Mouse (Mus musculus) kidney, embryonic 15.5 days (tissue): Measurements from ENCODE around the gene Actn4. TPM values are rescaled to one million over a fixed set of nuclear protein-coding genes. Genes with fewer than 3 reads are reported as not detected.
A peak's percentile ranks its signal among the peaks of the same experiment; 100 is the strongest.

Experiments
- ATAC-seq: fragments of 200-750 bp; cut with Nextera tagmentation; replicated peaks from 2 replicates; pipeline ENCODE4 v1.8.0; 2017; ENCODE audit warnings: moderate TSS enrichment; ENCODE audit not compliant: low FRiP score
- H3K27ac ChIP-seq: fragments of 300-500 bp; sonication (generic); 2 replicates; pipeline ENCODE4 v1.5.1; 2015; ENCODE audit warnings: mild to moderate bottlenecking, inconsistent platforms
- H3K27me3 ChIP-seq: fragments of 300-500 bp; sonication (generic); 2 replicates; pipeline ENCODE4 v1.6.1; 2015; ENCODE audit warnings: inconsistent platforms
- H3K36me3 ChIP-seq: fragments of 300-500 bp; sonication (generic); 2 replicates; pipeline ENCODE4 v1.6.1; 2015; ENCODE audit warnings: inconsistent platforms
- H3K4me1 ChIP-seq: fragments of 300-500 bp; sonication (generic); 2 replicates; pipeline ENCODE4 v1.6.1; 2015; ENCODE audit warnings: inconsistent platforms
- H3K4me2 ChIP-seq: fragments of 300-500 bp; sonication (generic); 2 replicates; pipeline ENCODE4 v1.6.1; 2015; ENCODE audit warnings: moderate library complexity, mild to moderate bottlenecking, inconsistent platforms
- H3K4me3 ChIP-seq: fragments of 300-500 bp; sonication (generic); replicated peaks from 2 replicates; pipeline ENCODE4 v1.5.1; 2015; ENCODE audit warnings: mild to moderate bottlenecking, inconsistent platforms
- H3K9ac ChIP-seq: fragments of 300-500 bp; sonication (generic); 2 replicates; pipeline ENCODE4 v1.6.1; 2015; ENCODE audit warnings: mild to moderate bottlenecking, inconsistent platforms
- H3K9me3 ChIP-seq: fragments of 300-500 bp; sonication (generic); replicated peaks from 2 replicates; pipeline ENCODE4 v1.6.1; 2016; ENCODE audit warnings: inconsistent platforms
- WGBS: fragments of 180-500 bp; shearing (Covaris S2); methylation state at CpG from one replicate; pipeline ENCODE4 v1.1.7; 2015; ENCODE audit warnings: mixed read lengths; 5-methylcytosine and 5-hydroxymethylcytosine counted together
- polyA plus RNA-seq: library from polyadenylated mRNA; unstranded; fragments of >200 nt; fragmentation: Nextera tagmentation; extraction: Ambion mirVana; gene quantifications from 2 replicates; pipeline ENCODE4 v1.2.1, GENCODE M21; 2015

Actn4 gene
- polyA plus RNA-seq, 1 experiment from 2014 or later, result 312 TPM

DNA sequence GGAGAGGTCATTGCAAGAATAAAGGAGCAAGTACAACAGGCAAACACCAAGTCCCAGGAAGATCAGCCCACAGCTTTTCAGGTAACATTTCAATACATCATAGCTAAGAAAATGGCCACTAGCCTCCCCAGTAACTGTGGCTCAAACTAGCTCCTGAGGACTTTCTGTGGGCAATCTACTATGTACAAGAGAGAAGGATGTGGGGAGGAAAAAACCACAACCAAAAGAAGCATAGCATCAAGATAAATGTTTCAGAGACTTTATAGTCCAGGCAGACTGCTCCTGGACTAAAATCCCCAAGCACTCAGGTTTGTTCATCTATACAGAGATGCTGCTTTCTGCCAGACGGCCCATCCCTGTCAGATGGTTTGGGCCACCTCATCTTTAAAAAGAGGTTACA lies 5.9 kb downstream of the Actn4 start:
- no peak overlapping the region for H3K4me3 ChIP-seq
- peak overlapping the region; percentile 42; the same call in 1 of the 2 replicates for H3K27ac ChIP-seq
- no peak for ATAC-seq
- no peak overlapping the region for H3K9ac ChIP-seq
- H3K36me3 ChIP-seq, result peaks cover 10% of the 10 kb centered on the region; the same call in 1 of the 2 replicates
- no peaks in the 10 kb centered on the region for H3K9me3 ChIP-seq
- H3K27me3 ChIP-seq, result no peaks in the 10 kb centered on the region
- 81% methylated on average over 1 of the region's 1 CpGs for WGBS
- H3K4me1 ChIP-seq, result peaks cover 98% of the 10 kb centered on the region
- H3K4me2 ChIP-seq, result no peak overlapping the region

DNA sequence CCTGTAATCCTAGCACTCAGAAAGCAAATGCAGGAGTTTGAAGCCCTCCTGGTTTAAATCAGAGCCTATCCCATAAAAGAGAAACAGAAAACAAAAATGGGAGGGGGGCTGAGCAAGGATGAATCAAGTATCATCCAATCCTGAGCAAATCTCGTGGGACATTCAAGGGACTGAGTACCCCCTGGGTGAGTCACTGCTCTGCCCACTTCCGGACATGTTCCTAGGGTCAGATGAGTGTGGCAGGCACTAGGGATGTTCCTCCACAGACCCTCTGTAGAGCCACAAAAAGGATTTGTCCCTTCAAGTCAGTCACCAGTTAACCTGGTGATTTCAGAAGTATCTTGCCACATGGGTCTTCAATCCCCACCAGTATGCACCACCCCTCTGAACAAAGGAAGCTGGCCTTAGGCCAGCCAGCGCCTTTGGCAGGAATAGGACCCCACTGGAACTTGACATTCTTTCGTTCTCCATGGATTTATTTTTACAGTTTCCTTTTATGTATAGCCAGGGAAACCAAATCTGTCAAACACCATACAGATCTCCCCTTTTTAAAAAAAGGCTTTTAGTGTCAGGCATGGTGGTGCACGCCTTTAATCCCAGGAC lies 6.7 kb downstream of the Actn4 start:
- ATAC-seq, result no peak
- H3K27ac ChIP-seq, result peak overlapping the region; percentile 49
- no peak overlapping the region for H3K9ac ChIP-seq
- WGBS, result 52% methylated on average over 5 of the region's 5 CpGs
- H3K4me1 ChIP-seq, result peaks cover 98% of the 10 kb centered on the region
- H3K4me3 ChIP-seq, result no peak overlapping the region
- no peaks in the 10 kb centered on the region for H3K27me3 ChIP-seq
- no peak overlapping the region for H3K4me2 ChIP-seq
- peaks cover 19% of the 10 kb centered on the region; the same call in 1 of the 2 replicates for H3K36me3 ChIP-seq
- no peaks in the 10 kb centered on the region for H3K9me3 ChIP-seq

DNA sequence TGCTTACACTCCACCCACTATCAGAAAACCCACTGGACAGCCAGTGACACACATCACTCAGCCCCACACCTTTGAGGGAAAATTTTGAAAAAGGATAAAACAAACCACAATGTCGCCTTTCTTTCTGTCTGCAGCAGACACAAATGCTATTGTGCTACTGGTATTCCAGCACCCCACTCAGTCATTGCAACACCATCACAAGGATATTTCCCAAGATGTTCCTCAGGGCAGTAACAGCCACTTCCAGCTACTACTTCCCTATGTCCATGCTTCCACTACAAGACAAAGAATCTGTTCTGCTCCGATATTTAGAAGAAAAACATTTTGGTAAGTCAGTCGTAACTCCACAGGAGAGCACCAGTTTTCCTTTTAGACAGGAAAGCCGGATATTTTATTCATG lies 7.4 kb downstream of the Actn4 start:
- H3K4me2 ChIP-seq, result no peak overlapping the region
- ATAC-seq, result no peak
- peaks cover 98% of the 10 kb centered on the region for H3K4me1 ChIP-seq
- no peak overlapping the region for H3K9ac ChIP-seq
- WGBS, result 71% methylated on average over 4 of the region's 4 CpGs
- peak overlapping the region; percentile 49; the same call in 1 of the 2 replicates for H3K27ac ChIP-seq
- no peak overlapping the region for H3K4me3 ChIP-seq
- H3K36me3 ChIP-seq, result peaks cover 20% of the 10 kb centered on the region; the same call in 1 of the 2 replicates
- no peaks in the 10 kb centered on the region for H3K9me3 ChIP-seq
- H3K27me3 ChIP-seq, result no peaks in the 10 kb centered on the region

DNA sequence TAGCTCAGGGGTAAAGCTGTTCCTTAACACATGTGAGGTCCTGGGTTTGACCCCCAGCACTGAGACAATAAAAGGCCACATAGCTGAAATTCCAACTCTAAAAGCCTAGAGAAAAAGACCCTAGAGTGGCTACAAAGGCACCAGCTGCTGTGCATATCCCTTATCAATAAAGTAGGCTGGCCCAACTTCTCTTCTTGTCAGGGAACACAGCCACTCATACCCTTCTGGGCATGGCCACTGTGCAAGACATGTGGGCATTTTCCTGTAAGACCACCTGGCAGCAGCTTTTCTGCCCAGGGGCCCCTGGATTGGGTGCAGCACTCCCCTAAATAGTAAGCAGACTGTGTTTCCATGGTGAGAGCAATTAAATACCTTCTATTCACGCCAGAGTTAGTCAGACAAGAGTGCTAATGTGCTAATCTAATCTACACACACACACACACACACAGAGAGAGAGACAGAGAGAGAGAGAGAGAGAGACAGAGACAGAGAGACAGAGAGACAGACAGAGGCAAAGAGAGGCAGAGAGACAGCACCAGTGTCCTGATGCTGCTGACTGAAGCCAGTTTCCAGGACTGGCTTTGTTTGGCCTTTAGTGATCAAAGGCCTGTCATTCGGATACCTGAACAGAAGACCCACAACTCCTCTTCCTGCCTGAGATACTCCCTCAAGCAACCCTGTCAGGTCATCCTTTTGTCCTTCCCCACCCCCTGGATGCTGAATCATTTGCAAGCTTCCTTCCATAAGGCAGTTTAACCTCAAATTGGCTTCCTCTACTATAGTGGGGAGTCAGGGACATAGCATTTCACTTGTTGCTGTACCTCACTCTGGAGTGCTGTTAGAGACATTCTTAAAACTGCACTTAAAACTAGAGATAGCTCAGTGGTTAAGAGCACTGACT lies 8.4 kb downstream of the Actn4 start:
- ATAC-seq, result peak; percentile 57
- 12% methylated on average over 2 of the region's 2 CpGs for WGBS
- peak overlapping the region; percentile 44 for H3K4me2 ChIP-seq
- peaks cover 98% of the 10 kb centered on the region for H3K4me1 ChIP-seq
- peak overlapping the region; percentile 41; the same call in 1 of the 2 replicates for H3K9ac ChIP-seq
- no peaks in the 10 kb centered on the region for H3K9me3 ChIP-seq
- peak overlapping the region; percentile 91 for H3K27ac ChIP-seq
- no peak overlapping the region for H3K4me3 ChIP-seq
- peaks cover 20% of the 10 kb centered on the region; the same call in 1 of the 2 replicates for H3K36me3 ChIP-seq
- H3K27me3 ChIP-seq, result no peaks in the 10 kb centered on the region

DNA sequence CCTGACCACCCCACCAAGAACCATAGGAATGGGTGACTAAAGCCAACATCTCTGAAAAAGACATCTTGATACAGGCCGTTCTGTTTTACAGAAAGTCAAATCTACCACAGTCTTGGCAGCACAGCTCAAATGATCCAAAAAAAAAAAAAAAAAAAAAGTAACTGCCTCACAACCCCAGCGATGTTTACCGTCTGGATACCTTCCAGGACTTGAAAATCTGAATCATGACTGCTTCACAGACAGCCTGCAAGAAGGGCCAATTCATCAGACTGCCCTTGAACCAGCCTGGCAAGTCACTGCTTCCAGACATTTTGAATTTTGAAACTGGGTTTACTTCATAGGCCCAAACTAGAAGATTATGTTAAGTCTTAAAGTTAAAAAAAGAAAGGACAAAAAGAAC lies 9.4 kb downstream of the Actn4 start:
- ATAC-seq, result no peak

DNA sequence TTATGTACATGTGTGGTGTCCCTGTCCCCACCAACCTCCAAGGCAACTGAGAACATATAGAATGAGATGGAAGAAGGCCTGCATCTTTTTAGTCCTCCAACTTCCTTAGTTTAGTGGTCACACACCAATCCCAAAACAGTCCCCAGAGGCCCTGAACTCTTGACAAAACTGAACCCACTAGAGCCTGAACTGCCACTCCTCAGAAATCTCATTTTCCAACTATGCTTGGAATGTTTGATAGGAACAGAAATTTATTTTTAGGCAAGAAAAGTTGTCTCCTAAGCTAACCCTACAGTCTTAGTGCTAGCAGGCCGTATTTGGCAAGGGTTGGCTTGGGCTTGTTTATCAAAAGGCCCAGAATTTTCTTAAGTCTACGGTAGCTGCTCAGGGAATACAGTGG lies 10.4 kb downstream of the Actn4 start:
- peaks cover 98% of the 10 kb centered on the region for H3K4me1 ChIP-seq
- peaks cover 20% of the 10 kb centered on the region; the same call in 1 of the 2 replicates for H3K36me3 ChIP-seq
- no peak overlapping the region for H3K9ac ChIP-seq
- peak overlapping the region; percentile 91 for H3K27ac ChIP-seq
- ATAC-seq, result no peak
- H3K27me3 ChIP-seq, result no peaks in the 10 kb centered on the region
- no peak overlapping the region for H3K4me2 ChIP-seq
- 59% methylated on average over 2 of the region's 2 CpGs for WGBS
- no peak overlapping the region for H3K4me3 ChIP-seq
- H3K9me3 ChIP-seq, result no peaks in the 10 kb centered on the region

More for the DNA sequence above, 9.4 kb downstream of the Actn4 start:
- H3K9ac ChIP-seq, result no peak overlapping the region
- 9% methylated on average over 3 of the region's 3 CpGs for WGBS
- no peaks in the 10 kb centered on the region for H3K27me3 ChIP-seq
- H3K4me2 ChIP-seq, result no peak overlapping the region
- peak overlapping the region; percentile 91 for H3K27ac ChIP-seq
- peaks cover 98% of the 10 kb centered on the region for H3K4me1 ChIP-seq
- H3K9me3 ChIP-seq, result no peaks in the 10 kb centered on the region
- H3K36me3 ChIP-seq, result peaks cover 20% of the 10 kb centered on the region; the same call in 1 of the 2 replicates
- no peak overlapping the region for H3K4me3 ChIP-seq

DNA sequence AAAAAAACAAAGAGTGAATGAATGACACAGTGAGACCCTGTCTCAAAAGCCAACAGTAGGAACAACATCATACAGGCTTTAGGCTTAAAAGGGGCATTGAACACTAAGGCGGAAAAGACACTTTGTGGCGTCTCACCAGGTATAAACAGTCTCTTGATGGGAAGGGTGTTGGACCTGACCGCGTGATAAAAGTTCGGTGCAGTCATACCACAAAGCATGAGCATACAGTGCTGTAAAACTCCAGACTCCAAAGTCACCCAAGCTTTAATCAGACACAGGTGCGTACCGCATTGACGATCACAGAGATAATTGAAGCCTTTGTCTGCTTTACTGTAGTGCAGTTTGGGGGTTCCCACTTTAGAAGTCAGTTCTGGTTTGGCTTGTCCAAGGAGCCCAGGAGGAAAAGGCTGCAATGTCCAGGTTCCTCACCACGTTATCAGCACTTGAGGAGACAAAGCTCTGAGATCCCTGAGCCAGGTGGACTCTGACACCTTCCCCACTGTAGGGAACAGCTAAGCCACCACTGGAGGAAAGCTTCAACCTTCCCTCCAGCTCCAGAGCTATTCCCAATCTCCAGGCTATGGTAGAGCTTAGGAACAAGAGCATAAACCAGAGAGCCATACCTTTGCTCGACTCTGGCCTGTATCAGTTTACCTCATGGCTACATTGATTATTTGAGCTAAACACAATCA lies 11.6 kb downstream of the Actn4 start:
- no peak for ATAC-seq
- no peaks in the 10 kb centered on the region for H3K27me3 ChIP-seq
- H3K4me3 ChIP-seq, result no peak overlapping the region
- H3K4me1 ChIP-seq, result peaks cover 98% of the 10 kb centered on the region
- H3K36me3 ChIP-seq, result peaks cover 20% of the 10 kb centered on the region; the same call in 1 of the 2 replicates
- no peak overlapping the region for H3K27ac ChIP-seq
- H3K4me2 ChIP-seq, result no peak overlapping the region
- no peak overlapping the region for H3K9ac ChIP-seq
- H3K9me3 ChIP-seq, result no peaks in the 10 kb centered on the region
- WGBS, result 80% methylated on average over 10 of the region's 10 CpGs

DNA sequence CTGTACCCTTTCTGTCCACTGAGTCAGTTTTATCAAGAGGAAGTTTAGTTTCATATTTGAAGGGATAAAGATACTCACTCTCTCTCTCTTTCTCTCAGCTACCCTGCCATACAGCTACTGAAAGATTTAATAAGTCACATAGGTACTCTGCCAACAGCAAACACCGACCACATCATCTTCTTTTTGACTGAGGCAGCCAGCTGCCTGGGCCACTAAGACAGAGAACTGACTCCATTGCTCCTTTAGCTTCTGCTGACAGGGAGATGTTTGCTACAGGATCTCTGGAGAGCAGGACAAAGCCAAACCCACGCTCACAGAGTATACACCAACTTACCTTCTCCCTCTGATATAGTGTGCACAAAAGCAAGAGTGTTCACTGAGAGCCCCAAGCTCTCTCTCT lies 12.8 kb downstream of the Actn4 start:
- H3K27ac ChIP-seq, result peak overlapping the region; percentile 52
- no peak overlapping the region for H3K9ac ChIP-seq
- WGBS, result 65% methylated on average over 2 of the region's 2 CpGs
- H3K4me1 ChIP-seq, result peaks cover 100% of the 10 kb centered on the region
- no peak overlapping the region for H3K4me3 ChIP-seq
- no peaks in the 10 kb centered on the region for H3K9me3 ChIP-seq
- ATAC-seq, result no peak
- peaks cover 14% of the 10 kb centered on the region; the same call in 1 of the 2 replicates for H3K36me3 ChIP-seq
- H3K27me3 ChIP-seq, result no peaks in the 10 kb centered on the region
- H3K4me2 ChIP-seq, result 0 out of 2 replicates have a peak overlapping the region, but pooled peaks have one; percentile 0

DNA sequence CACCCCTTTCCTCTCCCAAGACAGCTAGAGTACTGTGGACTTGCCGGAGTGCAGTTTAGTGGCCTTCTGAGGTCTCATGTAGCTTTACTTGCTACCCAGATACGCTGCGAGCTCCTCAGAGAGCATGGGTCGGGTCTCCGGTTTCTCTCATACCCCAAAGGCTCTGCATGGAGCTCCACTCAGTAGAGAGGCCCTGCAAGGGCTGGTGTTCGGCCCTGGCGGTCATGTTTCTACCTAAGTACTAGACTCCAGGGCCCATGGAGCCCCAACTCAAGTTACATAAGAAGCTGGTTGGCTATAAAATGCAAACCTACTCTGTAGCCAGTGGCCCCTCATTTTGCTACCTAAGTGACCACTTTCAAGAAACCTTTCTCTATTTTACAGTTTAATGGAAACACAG lies 13.4 kb downstream of the Actn4 start:
- H3K27ac ChIP-seq, result peak overlapping the region; percentile 52
- no peaks in the 10 kb centered on the region for H3K27me3 ChIP-seq
- no peak overlapping the region for H3K9ac ChIP-seq
- H3K36me3 ChIP-seq, result peaks cover 14% of the 10 kb centered on the region
- no peak overlapping the region for H3K4me3 ChIP-seq
- WGBS, result 51% methylated on average over 7 of the region's 7 CpGs
- ATAC-seq, result no peak
- H3K4me2 ChIP-seq, result 0 out of 2 replicates have a peak overlapping the region, but pooled peaks have one; percentile 0
- H3K9me3 ChIP-seq, result no peaks in the 10 kb centered on the region
- H3K4me1 ChIP-seq, result peaks cover 98% of the 10 kb centered on the region

DNA sequence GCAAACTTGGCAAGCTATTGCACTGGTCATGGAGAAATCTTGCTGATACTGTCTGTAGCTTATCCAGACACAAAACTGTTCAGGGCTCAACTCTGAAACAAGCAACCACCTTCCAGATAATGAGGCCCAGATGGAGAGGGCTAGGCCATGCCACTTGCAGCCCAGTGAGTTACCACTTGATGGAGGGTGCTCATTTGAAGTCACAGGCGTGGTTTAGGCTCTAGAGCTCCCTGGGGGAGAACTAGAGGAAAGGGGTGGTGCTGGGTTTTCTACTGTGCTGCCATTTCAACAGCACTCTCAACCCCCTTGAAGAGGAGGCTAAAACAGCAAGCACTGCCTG lies 15.9 kb downstream of the Actn4 start:
- no peak overlapping the region for H3K4me3 ChIP-seq
- H3K4me2 ChIP-seq, result peak overlapping the region; percentile 3; the same call in 1 of the 2 replicates
- ATAC-seq, result no peak
- 20% methylated on average over 1 of the region's 1 CpGs for WGBS
- peaks cover 18% of the 10 kb centered on the region for H3K36me3 ChIP-seq
- peak overlapping the region; percentile 96 for H3K27ac ChIP-seq
- H3K27me3 ChIP-seq, result no peaks in the 10 kb centered on the region
- no peaks in the 10 kb centered on the region for H3K9me3 ChIP-seq
- H3K4me1 ChIP-seq, result peaks cover 97% of the 10 kb centered on the region
- 0 out of 2 replicates have a peak overlapping the region, but pooled peaks have one; percentile 24 for H3K9ac ChIP-seq

DNA sequence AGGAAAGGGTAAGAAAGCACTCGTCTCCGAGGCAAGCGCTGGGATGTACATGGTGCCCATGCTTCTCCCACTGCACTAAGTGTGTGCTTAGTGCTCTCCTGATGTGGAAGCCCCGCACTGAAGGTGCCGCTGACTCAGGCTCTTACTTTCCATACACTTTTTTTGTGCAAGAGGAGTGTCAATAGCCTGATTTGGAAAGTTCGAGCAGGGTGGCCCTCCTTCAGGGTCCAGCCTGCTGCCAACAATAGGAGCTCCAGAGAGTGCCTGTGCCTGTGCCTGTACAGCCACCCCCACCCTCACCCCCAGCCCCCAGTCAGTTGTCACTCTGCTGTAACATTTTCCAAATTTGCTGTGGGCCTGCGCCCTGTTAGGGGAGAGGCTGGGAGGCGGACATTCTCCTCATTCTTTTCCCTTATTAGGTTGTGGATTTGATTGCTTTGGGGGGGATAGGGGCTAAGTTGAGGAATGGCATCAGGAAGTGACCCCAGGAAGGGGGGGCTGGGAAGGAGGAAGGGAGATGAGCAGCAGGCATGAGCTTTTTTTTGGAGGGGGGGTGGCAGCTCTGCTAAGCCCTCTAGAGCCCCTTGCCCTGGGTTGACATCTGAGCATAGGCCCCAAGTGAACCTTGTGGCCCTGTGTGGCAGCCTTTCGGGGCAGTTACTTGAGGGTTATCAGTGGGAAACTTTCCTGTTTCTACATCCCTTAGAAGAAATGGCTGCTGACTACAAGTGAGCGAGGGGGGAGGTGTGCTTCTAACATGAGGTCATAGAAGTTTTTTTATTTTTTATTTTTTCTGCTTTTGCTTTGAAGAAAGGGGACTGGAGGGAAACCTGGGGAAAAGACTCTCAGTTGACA lies 16.5 kb downstream of the Actn4 start:
- Histone ChIP-seq H3K9ac (peak overlapping the region; percentile 24), H3K36me3 (peaks cover 13% of the 10 kb centered on the region), H3K4me3 (no peak overlapping the region), H3K27me3 (no peaks in the 10 kb centered on the region), H3K27ac (peak overlapping the region; percentile 96), H3K9me3 (no peaks in the 10 kb centered on the region), H3K4me2 (peak overlapping the region; percentile 22), H3K4me1 (peaks cover 97% of the 10 kb centered on the region)
- ATAC-seq, result peak; percentile 69
- 14% methylated on average over 10 of the region's 10 CpGs for WGBS
